Mouse (Mus musculus) thymus, postnatal 4 days (tissue): Measurements from ENCODE around the gene Ppp2r5e.

ENCODE experiments used
- DNase-seq: peaks from one replicate; pipeline ENCODE4 v3.0.0; 2021

The Ppp2r5e gene

DNA sequence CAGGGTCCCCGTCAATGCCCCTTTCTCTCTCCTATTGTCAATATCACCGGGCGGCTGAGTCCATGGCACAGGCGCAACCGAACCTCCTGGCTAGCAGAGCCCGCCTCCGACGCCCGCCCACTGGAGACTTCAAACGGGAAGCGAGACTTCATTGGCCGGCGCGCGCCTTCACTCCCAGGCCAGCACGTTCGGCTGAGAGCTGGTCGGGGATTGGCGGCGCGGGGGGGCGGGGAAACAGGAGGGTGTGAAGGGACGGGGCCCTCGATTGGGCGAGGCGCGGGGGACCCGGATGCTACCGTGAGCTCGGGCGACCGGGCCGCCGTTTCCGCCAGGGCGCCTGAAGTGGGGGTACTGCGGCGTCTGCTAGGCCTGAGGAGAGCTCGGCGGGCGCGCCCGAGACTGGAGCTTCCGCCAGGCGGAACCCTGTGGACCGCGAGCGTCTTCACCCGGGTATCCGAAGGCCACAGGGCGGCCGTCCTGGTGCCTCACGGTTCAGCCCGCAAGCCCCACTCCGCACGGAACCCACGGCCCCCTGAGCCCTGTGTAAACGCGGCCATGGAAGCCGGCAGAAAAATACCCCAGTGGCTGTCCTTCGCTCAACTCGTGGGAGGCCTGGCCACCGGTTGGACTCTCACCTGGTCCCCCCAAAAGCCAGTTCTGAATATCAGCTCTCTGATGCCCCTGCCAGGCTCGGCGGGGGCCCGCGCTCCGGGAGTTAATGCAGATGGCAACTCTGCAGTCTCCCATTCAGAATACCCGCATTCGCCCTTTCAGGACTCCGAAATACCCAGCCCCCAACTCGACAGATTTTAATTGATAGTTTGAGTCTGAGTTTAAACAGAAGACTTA, at the start of gene Ppp2r5e:
Gene Ppp2r5e (minus strand): TSS at position 92 of the 849 bp plus-strand sequence.
- DNase-seq: peak; percentile 99

DNA sequence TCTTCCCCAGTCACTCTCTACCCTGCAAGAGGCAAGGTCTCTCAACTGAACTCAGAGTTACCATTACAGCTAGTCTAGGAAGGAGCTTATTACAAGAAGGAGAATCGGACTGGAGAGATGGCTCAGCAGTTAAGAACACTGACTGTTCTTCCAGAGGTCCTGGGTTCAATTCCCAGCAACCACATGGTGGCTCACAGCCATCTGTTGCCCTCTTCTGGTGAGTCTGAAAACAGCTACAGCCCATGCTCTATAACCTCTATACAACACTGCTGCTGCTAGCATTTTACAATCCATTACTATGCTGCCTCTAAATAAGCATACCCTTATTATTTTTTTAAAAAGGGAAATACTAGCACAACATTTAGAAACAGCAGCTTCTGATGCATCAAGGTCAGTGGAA, 49.7 kb upstream of the Ppp2r5e start:
- DNase-seq: no peak

DNA sequence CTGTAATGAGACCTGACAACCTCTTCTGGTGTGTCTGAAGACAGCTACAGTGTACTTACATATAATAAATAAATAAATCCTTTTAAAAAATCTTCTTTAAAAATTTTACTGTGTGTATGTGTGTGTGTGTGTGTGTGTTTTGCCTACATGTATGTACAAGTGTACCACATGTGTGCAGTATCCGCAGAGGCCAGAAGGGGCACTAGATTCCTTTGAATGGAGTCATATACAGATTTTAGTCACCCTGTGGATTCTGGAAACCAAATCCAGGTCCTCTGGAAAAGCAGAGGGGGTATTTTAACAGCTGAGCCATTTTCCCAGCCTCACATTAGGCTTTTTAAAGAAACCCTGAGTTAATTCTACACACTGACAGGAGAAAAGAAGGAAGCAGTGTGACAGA, 45.7 kb upstream of the Ppp2r5e start:
- DNase-seq: peak; percentile 28

DNA sequence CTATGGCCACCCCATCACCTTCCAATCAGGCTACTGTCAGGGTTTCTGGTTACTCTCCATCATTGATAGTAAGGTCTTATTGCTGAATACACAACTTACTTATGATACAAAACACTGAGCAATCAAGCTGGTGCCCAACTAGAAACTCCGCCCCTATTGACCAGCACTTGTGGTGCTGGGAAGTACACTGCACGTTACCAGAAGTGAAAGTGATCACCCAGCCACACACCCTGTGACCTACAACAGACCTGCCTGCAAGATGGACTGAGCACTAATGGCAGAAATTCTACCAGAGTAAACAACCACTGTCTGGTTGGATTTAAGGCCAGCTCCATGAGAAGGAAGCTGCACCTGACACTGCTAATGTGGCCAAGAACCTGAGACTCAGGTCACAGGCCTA, 42.3 kb upstream of the Ppp2r5e start:
- no peak for DNase-seq

DNA sequence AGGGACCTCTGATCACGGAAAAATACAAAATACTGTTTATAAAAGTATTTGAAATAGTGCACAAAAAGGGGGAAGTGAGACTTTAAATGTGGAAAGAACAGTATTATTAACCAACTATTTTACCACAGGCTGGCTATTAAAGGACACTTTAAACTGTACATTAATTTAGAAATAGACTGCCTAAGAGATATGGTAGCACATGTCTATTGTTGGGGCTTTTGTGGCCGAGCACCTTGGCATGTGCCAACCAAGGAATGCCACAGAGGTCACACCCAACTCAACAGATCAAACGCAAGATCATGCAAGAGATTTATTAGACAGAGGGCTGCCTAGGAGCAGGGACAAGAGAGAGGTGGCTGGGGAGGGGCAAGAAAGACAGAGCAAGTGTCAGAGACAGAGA, 41.1 kb upstream of the Ppp2r5e start:
- DNase-seq: no peak

DNA sequence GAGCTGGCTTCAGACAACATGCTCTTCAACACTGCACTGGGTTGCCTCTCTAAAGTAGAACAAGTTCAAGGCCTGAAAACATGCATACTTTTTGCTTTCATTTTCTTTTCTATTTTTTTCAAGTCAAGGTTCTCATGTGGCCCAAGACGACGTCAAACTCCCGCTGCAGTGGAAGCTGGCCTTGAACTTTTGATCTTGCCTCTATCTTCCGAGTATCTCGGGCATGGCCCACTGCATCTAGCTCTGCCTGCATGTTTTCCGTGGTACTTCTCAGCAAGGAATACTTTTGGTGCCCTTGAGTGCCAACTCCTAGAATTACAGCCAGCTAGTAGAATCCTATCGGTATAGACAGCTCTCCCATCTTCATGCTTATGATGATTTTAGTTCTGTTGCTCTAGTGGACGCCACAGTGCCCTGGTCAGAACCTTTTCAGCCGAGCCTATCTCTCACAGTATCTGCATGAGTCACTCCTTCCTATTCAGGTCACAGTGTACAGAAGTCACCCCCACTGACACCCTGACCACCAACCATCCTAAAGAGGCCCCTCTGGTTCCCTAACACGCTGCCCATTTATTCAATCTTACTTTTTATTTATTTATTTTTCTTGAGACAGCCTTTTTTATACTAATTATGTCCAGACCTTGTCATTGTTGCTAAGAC, 39.9 kb upstream of the Ppp2r5e start:
- no peak for DNase-seq

DNA sequence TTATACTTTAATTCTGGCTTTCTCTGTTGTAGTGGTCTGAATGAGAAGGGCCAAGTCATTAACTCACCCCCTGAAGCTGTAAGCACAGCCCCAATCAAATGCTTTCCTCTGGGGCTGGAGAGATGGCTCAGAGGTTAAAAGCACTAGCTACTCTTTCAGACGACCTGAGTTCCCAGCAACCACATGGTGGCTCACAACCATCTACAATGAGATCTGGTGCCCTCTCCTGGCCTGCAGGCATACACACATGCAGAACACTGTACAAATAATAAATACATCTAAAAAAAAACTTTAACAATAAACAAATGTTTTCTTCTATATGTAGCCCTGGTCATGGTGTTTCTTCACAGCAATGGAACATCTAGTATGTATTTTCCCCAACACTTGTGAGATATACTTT, 33.6 kb upstream of the Ppp2r5e start:
- no peak for DNase-seq

DNA sequence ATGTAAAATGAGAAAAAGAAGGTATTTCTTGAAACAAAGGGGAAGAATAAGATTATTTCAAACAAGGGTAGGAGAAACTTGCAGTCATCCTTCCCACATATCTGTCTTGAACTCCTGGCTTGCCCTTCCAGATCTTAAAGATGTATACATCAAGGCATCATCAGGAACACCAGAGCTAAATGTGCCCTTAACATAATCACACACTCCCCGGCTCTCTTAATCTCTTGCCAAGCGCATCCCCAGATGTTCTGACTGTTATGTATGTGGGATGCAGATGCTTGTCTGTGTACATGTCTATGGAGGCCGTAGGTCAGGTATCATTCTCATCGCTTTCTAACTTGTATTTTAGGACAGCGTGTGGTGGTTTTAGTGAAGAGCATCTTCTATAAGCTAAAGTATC, 27.2 kb upstream of the Ppp2r5e start:
- DNase-seq: no peak

DNA sequence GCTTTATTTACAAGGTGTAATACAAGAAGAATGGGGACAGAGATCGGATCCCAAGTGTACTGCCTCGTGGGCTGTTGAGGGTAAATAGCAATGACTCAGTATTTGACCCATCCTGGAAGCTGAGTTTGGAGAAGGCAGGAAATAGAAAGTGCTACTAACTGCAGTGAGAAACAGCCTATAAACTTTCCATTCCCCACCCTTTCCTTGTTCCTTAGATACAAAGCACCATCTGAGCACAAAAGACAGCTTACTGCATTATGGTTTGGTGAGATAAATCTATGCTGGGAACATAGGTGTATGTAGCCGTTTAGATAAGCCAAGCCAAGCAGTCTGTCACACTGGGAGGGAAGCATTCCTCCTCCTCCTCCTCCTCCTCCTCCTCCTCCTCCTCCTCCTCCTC, 26.8 kb upstream of the Ppp2r5e start:
- no peak for DNase-seq

DNA sequence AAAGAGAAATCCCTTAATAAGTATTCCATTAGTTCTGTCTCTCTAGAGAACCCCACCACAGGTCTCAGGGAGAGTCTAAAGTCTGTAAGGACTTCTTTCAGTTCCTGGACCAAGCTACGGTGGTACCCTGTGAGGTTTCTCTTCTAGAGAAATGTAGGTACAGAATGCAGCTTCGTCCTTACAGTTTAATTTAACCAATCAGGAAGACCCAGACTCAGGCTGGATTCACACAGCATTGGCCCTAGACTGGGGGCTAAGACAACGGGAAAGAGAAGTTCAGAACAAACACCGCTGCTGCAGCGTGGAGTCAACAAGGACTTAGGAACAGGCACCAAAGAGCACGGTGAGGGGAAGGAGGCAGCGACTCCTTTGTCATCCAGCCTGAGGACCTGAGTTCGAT, 20.8 kb upstream of the Ppp2r5e start:
- DNase-seq: no peak

DNA sequence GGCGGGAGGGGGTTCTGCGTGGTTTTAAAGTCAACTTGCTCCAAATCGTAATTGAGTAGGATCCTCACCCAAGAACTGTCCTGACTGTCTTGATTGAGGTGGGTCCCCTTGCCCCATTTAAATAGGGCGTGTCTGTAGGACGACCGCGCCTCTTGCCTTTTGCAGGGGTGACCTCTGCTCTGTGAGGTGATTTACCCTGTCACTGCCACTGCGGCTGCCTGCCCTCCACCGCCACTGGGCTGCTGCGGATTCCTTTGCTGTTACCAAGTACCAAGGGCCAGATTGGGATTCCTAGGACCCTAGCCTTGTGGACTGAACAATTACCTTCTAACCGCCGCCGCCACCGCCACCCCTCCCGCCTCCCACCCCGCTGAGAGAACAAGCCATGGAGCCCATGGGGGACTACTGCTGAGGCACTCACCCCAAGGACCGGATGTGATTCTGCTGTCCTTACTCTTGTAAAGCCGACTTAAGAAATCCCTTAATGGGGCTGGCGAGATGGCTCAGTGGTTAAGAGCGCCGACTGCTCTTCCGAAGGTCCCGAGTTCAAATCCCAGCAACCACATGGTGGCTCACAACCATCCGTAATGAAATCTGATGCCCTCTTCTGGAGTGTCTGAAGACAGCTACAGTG, 20.2 kb upstream of the Ppp2r5e start:
- DNase-seq: peak; percentile 28

DNA sequence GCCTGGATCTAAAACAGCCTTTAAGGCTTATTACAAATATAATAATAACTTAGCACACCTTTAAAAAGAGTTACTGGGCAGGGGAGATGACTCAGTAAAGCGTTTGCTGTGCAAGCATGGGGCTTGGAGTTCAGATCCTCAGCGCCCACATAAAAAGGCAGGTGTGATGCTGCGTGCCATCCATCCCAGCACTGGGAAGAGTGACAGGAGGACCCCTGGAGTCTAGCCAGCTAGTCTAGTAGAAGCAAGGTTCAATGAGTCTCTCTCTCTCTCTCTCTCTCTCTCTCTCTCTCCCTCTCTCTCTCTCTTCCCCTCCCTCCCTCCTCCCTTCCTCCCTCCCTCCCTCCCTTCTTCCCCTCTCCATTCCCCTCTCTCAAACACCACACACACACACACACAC, 19.5 kb upstream of the Ppp2r5e start:
- no peak for DNase-seq

DNA sequence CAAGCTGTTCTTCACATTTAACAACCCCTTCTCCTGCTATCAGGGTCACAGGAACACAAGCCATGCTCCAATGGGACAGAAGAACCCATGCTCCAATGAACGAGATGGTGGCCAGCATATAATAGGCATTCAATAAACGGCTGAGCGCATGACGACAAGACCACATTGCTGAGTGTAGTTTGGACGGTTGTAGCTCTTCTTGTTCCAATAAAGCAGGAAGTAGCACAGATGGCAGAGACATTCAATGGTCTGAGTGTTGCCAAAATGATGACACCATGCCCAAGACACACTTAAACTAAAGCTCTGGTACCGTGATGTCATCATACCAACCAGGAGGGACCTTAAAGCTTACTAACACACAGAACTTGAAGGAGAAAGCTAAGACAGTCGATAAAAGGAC, 16.7 kb upstream of the Ppp2r5e start:
- DNase-seq: no peak

DNA sequence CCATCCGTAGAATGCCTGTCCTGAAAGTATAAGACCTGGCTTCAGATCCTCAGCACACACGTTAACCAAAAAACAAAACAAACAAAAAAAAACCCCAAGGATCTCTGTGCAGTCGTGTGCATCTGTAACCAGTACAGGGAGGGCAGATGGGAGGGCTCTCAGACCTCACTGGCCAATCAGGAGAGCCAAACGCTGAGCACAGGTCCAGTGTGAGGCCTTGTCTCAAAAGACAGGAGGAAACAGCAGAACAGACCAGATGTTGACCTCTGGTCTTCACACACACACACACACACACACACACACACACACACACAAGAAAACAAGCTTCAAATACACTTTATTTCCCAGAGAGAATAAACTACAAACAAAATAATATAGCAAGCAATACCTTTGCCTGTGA, 3.4 kb upstream of the Ppp2r5e start:
- peak; percentile 20 for DNase-seq

DNA sequence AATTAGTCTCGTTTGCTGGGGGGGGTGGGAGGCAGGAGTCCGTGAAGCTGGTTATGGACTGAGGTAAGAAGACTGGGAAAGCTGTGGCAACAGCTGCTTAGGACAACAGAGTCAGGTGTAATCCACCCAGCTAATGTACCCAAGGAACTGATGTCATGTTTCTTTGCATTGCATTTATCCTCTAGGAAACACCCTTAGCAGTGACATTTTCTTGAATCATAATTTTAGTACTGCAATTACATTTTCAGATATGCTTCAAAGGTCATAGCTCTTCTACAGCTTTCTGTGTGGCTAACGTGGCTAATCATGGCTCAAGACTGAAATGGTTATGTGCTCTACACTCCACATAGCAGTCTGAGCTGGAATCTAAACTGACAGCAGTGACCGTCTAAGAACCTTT, 2.9 kb upstream of the Ppp2r5e start:
- no peak for DNase-seq

DNA sequence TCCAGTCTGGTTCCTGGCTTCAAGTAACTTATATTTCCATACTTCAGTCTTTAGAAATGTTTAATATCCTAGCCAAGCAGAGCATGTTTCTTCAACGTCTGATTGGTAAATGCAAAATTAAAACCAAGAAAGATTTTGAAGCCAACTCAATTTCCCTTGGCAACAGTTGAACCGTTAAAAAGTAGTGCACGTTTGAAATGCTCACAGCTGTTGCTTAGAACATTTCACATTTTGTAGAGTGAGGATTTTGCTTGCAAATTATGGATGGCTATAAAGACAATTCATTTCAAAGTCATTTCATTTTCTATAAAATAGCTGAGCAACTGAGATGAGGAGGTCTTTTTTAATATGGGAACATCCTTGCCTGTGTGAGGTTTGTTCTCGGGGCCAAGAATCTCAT, 1.7 kb upstream of the Ppp2r5e start:
- no peak for DNase-seq

DNA sequence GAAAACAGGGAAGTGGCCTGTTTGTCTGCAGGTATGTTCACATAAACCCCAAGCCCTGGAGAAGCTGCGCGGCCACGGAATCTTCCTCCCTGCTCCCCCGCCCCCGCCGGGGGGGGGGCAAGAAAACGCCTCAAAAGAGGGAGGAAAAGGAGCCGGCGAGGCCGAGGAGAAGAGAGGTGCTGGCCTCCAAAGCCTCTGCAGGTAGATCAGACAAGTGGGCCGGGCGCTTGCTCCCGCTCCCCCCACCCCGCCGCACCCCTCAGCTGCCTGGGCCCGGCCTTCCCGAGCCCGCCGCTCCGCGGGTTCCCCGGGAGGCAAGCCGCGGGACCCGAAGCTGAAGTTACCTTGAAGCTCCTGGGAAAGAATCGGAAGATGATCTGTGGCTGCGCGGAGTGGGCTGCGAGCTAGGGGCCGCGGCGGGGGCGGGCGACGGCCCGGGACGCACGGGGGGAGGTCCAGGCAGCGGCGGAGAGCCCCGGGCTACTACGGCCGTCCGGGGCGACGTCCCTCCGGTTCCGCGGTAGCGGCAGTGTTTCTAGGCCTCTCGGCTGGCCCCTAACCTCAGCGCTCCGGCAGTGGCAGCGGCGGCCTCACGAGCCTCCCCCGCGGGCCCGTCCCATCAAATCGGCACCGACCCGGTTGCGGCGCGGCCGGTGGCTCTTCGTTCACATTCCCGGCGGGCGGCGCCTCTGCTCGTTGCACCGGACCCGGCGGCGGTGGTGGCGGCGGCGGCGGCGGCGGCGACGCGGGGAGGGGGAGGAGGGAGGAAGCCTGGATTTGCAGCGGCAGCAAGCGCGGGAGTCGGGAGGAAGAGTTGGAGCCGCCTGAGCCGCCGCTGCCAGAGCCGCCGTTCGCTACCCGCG, 523 bp downstream of the Ppp2r5e start:
- DNase-seq: peak; percentile 66

DNA sequence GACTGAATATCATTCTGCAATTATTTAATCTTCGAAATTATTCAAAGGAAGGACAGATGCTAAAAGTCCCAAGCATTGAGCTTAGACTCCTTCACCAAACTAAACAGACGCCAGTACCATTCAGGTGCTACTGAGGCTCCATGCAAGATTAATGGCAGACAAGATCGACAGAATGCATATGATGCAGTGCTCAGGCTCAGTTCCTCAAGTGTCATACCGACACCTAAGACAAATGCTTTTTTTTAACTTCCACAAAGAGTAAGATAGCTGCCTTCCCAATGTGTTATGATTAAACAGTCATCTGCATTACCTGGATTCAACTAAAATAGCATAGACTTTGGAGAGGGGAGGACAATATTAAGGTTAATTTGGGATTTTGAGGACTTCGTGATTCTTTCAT, 1.6 kb downstream of the Ppp2r5e start:
- no peak for DNase-seq

DNA sequence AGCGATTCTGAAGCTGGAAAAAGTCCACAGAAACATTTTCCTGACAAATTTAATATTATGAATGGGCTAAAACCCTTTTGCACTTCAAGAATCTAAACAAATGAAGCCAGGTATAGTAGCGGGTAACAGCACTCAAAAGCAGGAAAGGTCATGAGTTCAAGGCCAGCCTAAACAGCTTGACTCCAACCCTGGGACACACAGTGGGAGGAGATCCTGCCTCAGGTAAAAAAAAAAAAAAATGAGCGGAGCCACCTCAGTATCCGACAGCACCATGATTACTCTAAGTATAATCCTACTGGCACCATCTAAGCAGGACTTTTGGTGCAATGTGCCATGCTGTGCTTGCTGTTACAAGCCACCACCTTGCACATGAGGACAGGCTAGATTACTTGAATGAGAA, 2.2 kb downstream of the Ppp2r5e start:
- DNase-seq: no peak

DNA sequence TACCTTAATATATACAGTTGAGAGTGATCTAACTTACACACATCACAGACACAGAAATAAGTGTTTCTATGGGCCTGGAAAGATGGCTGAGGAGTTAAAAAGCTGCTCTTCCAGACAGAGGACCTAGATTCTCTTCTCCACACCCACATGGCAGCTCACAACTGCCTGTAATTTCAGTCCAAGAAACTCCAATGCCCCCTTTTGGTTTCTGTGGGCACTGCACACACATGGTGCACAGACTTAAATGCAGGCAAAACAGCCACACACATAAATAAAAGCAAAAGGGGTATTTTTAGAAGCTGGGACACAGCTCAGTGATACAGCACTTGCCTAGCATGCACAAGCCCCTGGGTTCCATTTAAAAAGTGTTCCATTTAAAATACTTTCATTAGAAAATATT, 8.5 kb downstream of the Ppp2r5e start:
- peak; percentile 13 for DNase-seq

DNA sequence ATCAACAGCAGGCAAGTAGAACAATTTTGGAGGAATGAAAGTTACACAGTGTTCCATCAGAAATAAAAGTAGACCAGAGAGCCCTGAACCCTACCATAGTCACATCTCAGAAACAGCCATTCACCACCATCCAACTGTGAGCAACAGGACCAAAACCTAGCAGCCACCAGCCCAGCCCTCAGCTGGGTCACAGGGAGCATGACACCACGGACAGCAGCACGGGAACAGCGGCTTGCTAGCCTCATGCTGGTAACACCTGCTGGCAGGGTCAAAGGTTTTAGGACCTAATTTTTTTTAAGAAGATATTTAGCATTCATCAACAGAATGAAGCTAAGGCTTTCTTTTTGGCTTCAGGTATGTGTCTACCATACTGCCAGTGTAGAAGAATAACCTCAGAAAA, 12.3 kb downstream of the Ppp2r5e start:
- no peak for DNase-seq

DNA sequence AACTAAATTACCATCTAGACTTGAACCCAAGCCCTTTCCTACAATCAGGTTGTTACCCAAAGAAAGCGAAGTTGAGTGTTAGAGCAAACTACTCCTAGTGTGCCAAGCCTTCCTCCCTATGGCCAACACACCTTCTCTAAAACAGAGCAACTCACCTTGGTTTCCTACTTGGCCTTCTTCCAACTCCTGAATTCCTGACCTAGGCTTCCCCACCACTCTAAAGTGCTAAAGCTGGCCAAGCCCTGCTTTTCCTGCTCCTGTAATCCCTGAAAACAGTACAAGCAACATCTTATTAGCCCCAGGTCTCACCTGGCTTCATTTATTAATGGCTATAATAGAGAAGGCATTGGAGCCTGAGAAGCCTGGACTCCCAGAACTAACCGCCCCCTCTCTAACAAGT, 17.0 kb downstream of the Ppp2r5e start:
- no peak for DNase-seq

DNA sequence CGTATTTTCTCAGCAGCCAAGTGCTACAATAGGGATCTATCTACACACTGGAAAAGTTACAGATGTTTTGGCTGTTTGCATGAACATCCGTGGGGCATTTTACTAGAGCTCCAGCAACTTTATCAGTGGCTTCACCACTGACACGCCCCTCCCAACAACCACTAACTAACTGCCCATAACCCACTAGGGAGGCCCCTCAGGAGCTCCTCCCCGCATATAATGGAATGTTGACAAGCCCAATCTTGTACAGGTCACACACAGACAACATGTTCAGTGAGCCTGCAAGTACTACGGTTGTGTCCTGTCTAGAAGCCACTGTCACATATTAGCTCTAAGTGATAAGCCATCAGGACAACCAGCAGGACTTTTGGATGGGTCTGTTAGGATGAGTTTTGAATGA, 18.8 kb downstream of the Ppp2r5e start:
- DNase-seq: no peak
